9 mouse cellular contexts compared by ENCODE assay signal in genomic region chr6:112484316-112484715, GRCm38 (mm10). TPM values are rescaled to one million over a fixed set of nuclear protein-coding genes. Genes with fewer than 3 reads are reported as not detected.
DNase-seq lines count a peak whose midpoint lies in the region; ATAC-seq and TF ChIP-seq lines count a peak whose summit lies in the region.
"Had no signal": no experiment of that assay in that cellular context is flagged by ENCODE, and none has a peak within 500 bp of the region (broad histone marks: within the 10 kb centered on the region; RNA-seq: fewer than 3 reads in every experiment).

No protein-coding gene starts in this region.

- WGBS in bone marrow, adult 2 months, result 4% methylated on average over 4 of the region's 4 CpGs
- WGBS in hindbrain, embryonic 12.5 days, result 8% methylated on average over 4 of the region's 4 CpGs
- WGBS in lung, embryonic 14.5 days, result 5% methylated on average over 4 of the region's 4 CpGs

- peak; percentile 29 for ATAC-seq in hindbrain, embryonic 12.5 days (ENCODE audit: low FRiP score)
- no peak for ATAC-seq in lung, embryonic 14.5 days (ENCODE audit: insufficient read depth)

- H3K4me2 ChIP-seq in hindbrain, embryonic 12.5 days (replicated peaks), result no peak overlapping the region
- no peak overlapping the region for H3K4me2 ChIP-seq in lung, embryonic 14.5 days
- H3K4me2 ChIP-seq: embryonic facial prominence, embryonic 15.5 days had no signal

- H3K27me3 ChIP-seq in ES-Bruce4 (ENCODE audit: control insufficient read depth, insufficient read depth, low read length, poor library complexity, severe bottlenecking), result peaks cover 3% of the 10 kb centered on the region; the same call in 1 of the 2 replicates
- peaks cover 48% of the 10 kb centered on the region for H3K27me3 ChIP-seq in hindbrain, embryonic 12.5 days
- peaks cover 25% of the 10 kb centered on the region for H3K27me3 ChIP-seq in lung, embryonic 14.5 days (ENCODE audit: insufficient read depth, low read length)

- H3K4me3 ChIP-seq in ES-Bruce4 (ENCODE audit: low read depth, low read length), result no peak overlapping the region
- H3K4me3 ChIP-seq in bone marrow, adult 2 months (replicated peaks; ENCODE audit: control insufficient read depth, low read depth, low read length), result no peak overlapping the region
- H3K4me3 ChIP-seq in hindbrain, embryonic 12.5 days, result no peak overlapping the region
- H3K4me3 ChIP-seq in lung, embryonic 14.5 days (ENCODE audit: low read depth, low read length), result no peak overlapping the region
- H3K4me3 ChIP-seq: embryonic facial prominence, embryonic 15.5 days had no signal

- TF ChIP-seq EP300 in ES-Bruce4 (IDR thresholded peaks at IDR 0.05; ENCODE audit: insufficient read depth, low read depth, low read length), result no peak

- no peaks in the 10 kb centered on the region for H3K36me3 ChIP-seq in ES-Bruce4 (ENCODE audit: control insufficient read depth, insufficient read depth, low read length, poor library complexity, severe bottlenecking)
- H3K36me3 ChIP-seq in hindbrain, embryonic 12.5 days, result no peaks in the 10 kb centered on the region
- no peaks in the 10 kb centered on the region for H3K36me3 ChIP-seq in lung, embryonic 14.5 days (ENCODE audit: insufficient read depth)
- H3K36me3 ChIP-seq: embryonic facial prominence, embryonic 15.5 days had no signal

- H3K9ac ChIP-seq in ES-Bruce4 (ENCODE audit: low read depth, poor library complexity, severe bottlenecking), result no peak overlapping the region
- no peak overlapping the region for H3K9ac ChIP-seq in hindbrain, embryonic 12.5 days
- H3K9ac ChIP-seq in lung, embryonic 14.5 days, result no peak overlapping the region
- H3K9ac ChIP-seq: embryonic facial prominence, embryonic 15.5 days had no signal

- H3K4me1 ChIP-seq in ES-Bruce4 (ENCODE audit: control insufficient read depth, insufficient read depth, low read length), result no peaks in the 10 kb centered on the region
- H3K4me1 ChIP-seq in bone marrow, adult 2 months (ENCODE audit: control insufficient read depth, insufficient read depth, low read length), result no peaks in the 10 kb centered on the region
- peaks cover 6% of the 10 kb centered on the region for H3K4me1 ChIP-seq in hindbrain, embryonic 12.5 days
- no peaks in the 10 kb centered on the region for H3K4me1 ChIP-seq in lung, embryonic 14.5 days (ENCODE audit: insufficient read depth)

- H3K27ac ChIP-seq in ES-Bruce4 (ENCODE audit: insufficient read depth, low read length), result no peak overlapping the region
- no peak overlapping the region for H3K27ac ChIP-seq in bone marrow, adult 2 months (ENCODE audit: control insufficient read depth, insufficient read depth, low read depth, low read length, poor library complexity)
- H3K27ac ChIP-seq in hindbrain, embryonic 12.5 days, result no peak overlapping the region
- no peak overlapping the region for H3K27ac ChIP-seq in lung, embryonic 14.5 days (ENCODE audit: low read depth)
- H3K27ac ChIP-seq: embryonic facial prominence, embryonic 15.5 days had no signal

- peak; percentile 29 to 50 for DNase-seq in layer of hippocampus, postnatal 10 days (ENCODE audit: low spot score in 2 of 2)
- DNase-seq in layer of hippocampus, adult 9-11 months, result no peak
- DNase-seq in lung, embryonic 14.5 days, result peak; percentile 67
- peak; percentile 12 to 24 for DNase-seq in thymus, postnatal 36 days
- DNase-seq in layer of hippocampus, adult 11-12 months (ENCODE audit: low spot score), result no peak

- TF ChIP-seq POLR2A in ES-Bruce4 (IDR thresholded peaks at IDR 0.05; ENCODE audit: insufficient read depth, low read length), result no peak
- no peak for TF ChIP-seq POLR2A in bone marrow, adult 2 months (IDR thresholded peaks at IDR 0.05; ENCODE audit: borderline replicate concordance, control insufficient read depth, low read depth, low read length)

- peak; percentile 92 for TF ChIP-seq CTCF in ES-Bruce4 (IDR thresholded peaks at IDR 0.05; ENCODE audit: low read depth, low read length)
- peak; percentile 49; the same call in 1 of the 2 replicates for TF ChIP-seq CTCF in bone marrow, adult 2 months (IDR thresholded peaks at IDR 0.05; ENCODE audit: control insufficient read depth, insufficient read depth, low read length)
- peak; percentile 82 for TF ChIP-seq CTCF in lung, embryonic 14.5 days (IDR thresholded peaks at IDR 0.05; ENCODE audit: low read depth)

- no peaks in the 10 kb centered on the region for H3K9me3 ChIP-seq in ES-Bruce4 (replicated peaks; ENCODE audit: control insufficient read depth, insufficient read depth, low read length, poor library complexity, severe bottlenecking)
- H3K9me3 ChIP-seq in hindbrain, embryonic 12.5 days (replicated peaks), result no peaks in the 10 kb centered on the region
- H3K9me3 ChIP-seq in lung, embryonic 14.5 days (ENCODE audit: low read depth, low read length), result no peaks in the 10 kb centered on the region
- H3K9me3 ChIP-seq: embryonic facial prominence, embryonic 15.5 days had no signal

RNA-seq across cellular contexts. Expression of gene Oxtr, which starts 5.4 kb away (rescaled TPM):
- total RNA-seq in layer of hippocampus, postnatal 10 days (2021), result 1 to 10 TPM; 7.4 to 8.5 TPM
- 0.16 TPM in 1 of 2 replicates, not detected in the other for polyA plus RNA-seq in ES-Bruce4 (2011; ENCODE audit: insufficient read depth, insufficient read length, low read depth, missing spikeins)
- not detected in 2 replicates for polyA plus RNA-seq in bone marrow, adult 2 months (2011; ENCODE audit: insufficient read depth, insufficient read length, low replicate concordance, missing spikeins)
- polyA plus RNA-seq in hindbrain, embryonic 12.5 days (2016; fragmentation: Nextera tagmentation; extraction: Ambion mirVana), result 0.54 and 0.70 TPM in 2 replicates
- polyA plus RNA-seq in lung, embryonic 14.5 days (2014; fragmentation: Nextera tagmentation; extraction: Ambion mirVana), result 0.14 and 0.22 TPM in 2 replicates

RNA-seq across cellular contexts. Expression of gene Cav3, which starts 25.0 kb away (rescaled TPM):
- under 1 TPM; 0.38 to 0.94 TPM for total RNA-seq in layer of hippocampus, postnatal 10 days (2021)
- not detected in 2 replicates for polyA plus RNA-seq in ES-Bruce4 (2011; ENCODE audit: insufficient read depth, insufficient read length, low read depth, missing spikeins)
- polyA plus RNA-seq in bone marrow, adult 2 months (2011; ENCODE audit: insufficient read depth, insufficient read length, low replicate concordance, missing spikeins), result not detected in 2 replicates
- polyA plus RNA-seq in hindbrain, embryonic 12.5 days (2016; fragmentation: Nextera tagmentation; extraction: Ambion mirVana), result 0.61 and 1.7 TPM in 2 replicates
- polyA plus RNA-seq in lung, embryonic 14.5 days (2014; fragmentation: Nextera tagmentation; extraction: Ambion mirVana), result 0.63 and 2.2 TPM in 2 replicates

Comparison
In these comparisons a context has a peak if more than half of its experiments do, and no peak if none do; other contexts are left out.
1. DNase-seq: peak in layer of hippocampus, postnatal 10 days (2 of 2), lung, embryonic 14.5 days (single experiment) and thymus, postnatal 36 days (2 of 2); none in layer of hippocampus, adult 9-11 months (single experiment) and layer of hippocampus, adult 11-12 months (single experiment).
2. Peak in every context shown above with its lines, with median percentiles within 50 percentile points of each other: CTCF ChIP-seq.